Mouse (Mus musculus) cerebellum, adult (tissue): ENCODE data around the gene Dhdds.
"Not testable (repeated sequence)": the region's sequence is repeated elsewhere in the genome, so short reads cannot be mapped to it uniquely, and the experiment has no call there.

Source experiments
- ATAC-seq: cut with Nextera tagmentation; 2 replicates; pipeline ENCODE4 v1.9.2; 2017; ENCODE audit warnings: mild to moderate bottlenecking, moderate library complexity, mixed read lengths; ENCODE audit not compliant: insufficient number of reproducible peaks, low FRiP score, low TSS enrichment

Gene Dhdds

DNA sequence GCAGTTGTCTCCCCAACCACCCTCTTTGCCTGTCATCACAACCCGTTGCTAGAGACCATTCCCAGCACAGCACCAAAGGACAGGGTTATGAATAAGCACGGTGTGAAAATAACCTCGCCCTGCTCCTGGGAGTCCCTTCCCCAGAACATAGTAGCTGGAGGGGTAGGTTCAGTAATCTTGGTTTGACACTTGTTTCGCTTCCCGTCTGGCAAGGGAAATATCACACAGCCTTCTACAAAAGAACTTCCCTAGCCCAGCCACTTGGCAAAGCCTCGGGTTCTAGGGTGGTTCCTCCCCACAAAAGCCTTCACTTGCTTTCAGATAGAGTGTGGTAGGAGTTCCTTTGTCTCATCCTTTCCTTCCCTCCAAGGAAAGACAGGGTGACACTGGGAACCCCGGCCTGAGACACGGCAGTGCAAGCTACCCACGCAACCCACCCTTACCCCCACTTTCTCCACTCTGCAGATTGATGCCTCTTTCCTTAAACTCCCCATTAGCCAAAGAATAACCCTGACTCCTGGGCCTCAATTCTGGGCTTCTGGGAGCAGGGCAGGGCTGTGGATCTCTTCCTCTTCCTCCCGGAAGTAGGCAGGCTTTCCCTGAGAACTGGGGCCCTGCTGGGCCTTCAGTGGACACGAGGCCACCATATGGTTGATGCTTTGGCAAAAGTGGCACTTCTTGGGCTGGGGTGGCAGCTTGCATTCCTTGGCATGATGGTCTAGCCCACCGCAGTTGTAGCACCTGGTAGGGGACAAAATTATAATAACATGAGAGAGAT is 5.1 kb upstream of the Dhdds start:
- no peak for ATAC-seq

DNA sequence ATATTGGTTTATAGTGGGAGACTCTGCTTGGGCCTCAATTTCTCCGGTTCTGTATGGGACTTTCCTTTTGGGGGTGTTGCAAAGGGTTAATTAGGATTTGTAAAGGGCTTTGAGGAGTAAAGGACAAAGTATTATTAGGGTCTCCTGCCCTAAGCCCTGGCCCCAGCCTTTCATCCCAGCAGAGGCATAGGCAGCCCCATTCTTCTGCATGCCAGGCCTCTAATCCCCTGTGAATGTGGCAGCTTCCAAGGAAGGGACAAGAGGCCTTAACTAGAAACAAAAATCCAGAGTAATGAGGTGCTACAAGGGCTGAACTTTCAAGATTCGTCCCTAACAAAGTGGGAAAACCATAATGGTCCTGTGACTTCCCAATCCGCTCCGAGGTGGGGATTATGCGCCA is 2.2 kb upstream of the Dhdds start:
- ATAC-seq, result no peak

DNA sequence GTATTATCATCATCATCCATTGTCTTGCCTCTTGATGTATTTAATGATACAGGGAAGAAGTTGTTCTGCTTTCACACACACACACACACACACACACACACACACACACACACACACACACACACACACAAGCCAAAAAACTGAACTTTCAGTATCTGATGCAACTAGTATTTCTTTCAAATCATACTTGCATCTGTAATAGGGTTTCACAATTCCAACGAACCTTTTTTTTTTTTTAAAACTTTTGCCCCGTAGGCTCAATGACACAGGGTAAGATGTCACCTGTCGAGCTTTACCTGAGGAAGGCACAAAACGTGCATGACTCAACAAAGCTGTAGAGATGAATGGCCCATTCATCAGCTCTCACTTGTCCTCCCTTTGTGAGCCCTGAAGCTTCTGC is 1.5 kb upstream of the Dhdds start:
- no peak for ATAC-seq

DNA sequence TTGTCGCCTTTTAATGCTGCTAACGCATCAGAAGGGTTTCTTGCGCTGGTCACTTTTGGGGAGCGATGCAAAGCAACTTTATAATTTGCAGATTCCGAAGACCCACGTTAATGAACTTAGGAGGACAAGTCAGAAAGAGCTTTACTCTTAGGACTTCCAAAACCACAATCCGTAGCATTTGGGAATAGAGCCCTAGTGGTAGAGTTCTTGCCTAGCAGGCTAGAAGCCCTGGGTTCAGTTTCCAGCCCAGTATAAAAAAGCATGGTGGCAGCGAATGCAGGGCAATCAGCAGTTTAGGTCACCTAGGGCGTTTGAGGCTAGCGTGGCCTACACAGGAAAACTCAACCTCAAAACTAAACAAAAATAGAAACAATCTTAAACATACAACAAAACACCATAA is 992 bp upstream of the Dhdds start:
- ATAC-seq, result no peak

DNA sequence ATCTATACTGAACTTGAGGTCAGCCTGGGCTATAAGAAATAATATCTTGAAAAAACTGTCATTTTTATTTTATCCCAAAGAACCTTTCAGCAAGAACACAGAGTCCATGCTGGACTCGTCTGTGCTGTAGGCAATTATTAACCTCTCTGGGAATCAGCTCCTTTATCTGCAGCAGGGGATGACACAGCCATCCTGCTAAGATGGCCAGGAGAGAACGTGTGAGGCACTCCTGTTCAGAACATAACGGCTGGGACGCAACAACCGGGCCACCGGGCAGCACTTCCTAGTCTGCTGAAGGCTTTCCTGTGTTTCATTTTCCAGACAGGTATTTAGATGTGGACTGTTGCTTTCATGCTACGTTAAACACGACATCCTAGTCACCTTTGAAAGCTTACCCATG is 6.0 kb downstream of the Dhdds start:
- no peak for ATAC-seq

DNA sequence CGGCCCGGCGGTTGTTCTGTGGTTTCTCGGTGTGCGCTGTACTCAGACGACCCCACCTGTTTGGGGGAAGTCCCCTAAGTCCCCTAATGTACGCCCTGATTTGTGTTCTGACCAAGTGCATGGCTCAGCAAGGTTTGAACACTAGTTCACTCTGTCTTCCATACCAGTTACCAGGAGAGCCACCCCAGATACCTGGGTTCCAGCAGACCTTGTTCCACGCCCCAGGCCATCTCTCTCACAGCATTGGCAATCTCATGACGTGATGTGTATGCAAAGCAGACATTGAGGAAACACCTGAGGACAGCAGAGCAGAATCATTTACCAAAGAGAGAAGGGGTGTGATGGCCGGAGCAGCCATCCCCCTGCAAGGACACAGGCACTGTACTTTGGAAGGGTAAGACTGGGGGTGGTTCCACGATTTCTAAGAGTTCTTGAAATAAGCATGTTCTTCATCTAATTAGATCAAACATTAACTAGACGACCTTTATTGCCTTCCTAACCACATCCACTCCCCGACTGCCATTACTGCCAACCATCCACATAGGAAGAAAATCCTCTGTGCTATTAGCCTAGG is 9.5 kb downstream of the Dhdds start:
- no peak for ATAC-seq

DNA sequence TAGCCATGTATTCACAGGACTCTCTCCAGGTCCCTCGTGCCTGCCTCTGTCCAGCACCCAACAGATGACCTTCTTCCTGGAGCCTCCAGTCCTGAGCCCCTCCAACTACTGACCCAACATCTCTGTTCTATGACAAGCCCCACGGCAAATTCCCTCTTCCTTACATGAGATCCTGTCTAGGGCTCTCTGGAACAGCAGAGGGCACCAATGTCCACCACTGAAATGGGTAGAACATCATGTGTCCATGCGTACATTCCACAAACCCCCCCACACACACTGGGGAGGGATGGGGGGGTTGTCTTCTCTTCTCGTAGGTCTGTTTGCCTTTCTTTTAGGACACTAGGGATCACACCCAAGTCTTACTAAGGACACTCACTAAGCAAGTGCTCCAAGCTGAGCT is 10.7 kb downstream of the Dhdds start:
- no peak for ATAC-seq

DNA sequence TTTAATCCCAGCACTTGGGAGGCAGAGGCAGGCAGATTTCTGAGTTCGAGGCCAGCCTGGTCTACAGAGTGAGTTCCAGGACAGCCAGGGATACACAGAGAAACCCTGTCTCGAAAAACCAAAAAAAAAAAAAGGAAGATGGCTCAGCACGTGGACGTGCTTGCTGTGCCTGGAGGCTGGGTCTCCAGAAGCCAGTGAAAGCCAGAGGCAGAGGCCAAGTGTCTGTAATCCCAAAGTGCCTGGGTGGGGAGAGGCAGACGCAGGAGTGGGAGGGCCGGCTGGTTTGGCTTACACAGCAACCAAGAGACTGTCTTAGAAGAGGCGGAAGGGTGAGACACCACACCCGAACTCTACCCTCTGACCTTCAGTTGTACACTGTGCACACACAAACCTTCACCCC is 12.4 kb downstream of the Dhdds start:
- ATAC-seq, result not testable (repeated sequence)

DNA sequence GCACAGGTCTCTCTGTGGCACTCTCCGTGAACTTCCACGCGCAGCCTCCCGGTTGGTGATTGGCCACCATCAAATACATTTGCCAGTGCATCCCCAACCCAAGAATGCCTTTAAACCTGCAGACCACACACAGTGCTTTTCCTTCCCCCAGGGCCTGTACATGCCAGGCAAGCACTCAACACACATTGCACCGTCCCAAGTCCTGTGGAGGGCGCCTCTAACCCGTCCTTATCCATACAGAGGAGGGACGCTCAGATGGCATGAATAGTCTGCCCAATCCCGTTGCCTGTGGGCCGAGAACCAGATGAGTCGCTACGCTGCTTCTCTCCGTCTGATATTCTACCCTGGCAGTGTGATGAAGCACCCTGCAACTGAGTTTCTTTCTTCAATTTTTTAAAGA is 17.8 kb downstream of the Dhdds start:
- no peak for ATAC-seq

DNA sequence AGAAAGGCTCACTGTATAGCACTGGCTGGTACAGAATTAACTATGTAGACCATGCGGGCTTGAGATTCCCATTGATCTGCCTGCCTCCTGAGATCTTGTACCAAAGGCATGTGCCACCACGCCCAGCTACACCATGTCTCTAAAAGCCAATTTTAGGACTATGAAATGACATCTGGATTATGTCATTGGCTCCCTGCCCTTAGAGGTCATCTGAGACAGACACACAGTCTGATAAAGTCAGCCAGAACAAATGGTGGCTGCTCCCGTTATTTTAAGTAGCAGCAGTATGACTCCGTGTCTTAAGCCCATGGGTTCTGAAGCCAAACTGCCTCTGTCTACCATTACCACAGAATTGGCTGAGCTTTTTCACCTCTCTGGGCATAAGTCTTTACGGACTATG is 20.2 kb downstream of the Dhdds start:
- no peak for ATAC-seq

DNA sequence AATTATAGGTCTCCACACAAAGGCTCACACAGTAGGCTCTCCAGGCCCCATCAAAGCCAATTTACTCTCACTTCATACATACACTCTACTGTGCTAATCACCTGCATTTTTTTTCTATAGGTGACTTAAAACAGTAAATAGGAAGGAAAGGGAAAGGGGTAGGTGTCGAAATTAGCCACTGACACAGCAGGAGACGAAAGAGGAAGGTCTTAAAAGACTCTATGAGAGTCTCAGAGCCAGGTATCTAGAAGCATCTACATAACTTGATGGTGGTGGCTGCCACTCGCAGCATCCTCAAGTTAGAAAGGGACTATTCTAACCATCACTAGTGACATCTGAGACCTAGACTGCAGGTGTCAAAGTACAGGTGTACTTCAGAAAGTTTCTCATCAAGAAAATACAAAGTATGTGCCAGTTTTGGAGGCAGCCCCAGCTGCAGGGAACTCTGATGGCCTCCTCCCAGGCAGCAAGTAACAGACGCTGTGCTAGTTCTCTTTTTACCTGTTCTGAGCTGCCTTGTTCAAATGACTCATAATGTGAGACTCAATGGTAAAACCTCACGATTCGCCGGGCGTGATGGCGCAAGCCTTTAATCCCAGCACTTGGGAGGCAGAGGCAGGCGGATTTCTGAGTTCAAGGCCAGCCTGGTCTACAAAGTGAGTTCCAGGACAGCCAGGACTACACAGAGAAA is 22.6 kb downstream of the Dhdds start:
- no peak for ATAC-seq

DNA sequence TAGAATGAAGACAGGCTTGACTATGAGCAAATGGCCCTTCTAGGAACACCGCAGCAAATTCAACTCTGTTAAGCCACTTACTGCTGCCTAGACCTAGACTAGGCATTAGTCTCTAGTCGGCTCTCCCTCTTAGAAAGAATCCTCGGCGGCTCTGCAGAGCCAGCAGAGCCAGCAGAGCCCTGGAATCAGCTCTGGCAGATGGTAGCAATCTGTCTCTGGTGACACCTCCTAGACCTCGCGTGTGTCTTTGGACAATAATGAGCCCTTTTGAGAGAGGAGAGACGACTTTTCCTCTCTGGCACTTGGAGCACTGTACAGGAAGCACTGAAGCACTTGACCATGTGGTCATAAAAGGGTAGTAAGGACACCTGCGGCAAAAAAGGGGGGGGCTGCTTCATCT is 29.0 kb downstream of the Dhdds start:
- ATAC-seq, result no peak

DNA sequence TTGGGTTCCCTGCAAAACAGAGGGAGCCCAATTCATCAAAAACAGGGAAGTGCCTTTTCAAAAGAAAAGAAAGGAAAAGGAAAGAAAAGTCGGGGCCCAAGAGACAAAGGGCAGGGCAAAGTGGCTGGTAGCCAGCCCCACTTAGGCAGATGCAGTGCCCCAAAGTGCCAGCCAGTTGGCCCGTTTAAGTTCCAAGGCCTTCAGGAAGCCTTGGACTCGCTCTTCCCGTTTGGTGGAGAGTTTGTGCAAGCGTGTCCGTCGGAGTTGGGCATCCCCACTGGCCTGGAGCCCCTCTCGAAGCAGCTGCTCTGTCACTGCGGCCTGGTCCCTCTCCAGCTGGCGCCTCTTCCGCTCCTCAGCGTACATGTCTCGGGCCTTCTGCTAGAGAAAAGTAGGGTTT is 29.8 kb downstream of the Dhdds start:
- ATAC-seq, result no peak

DNA sequence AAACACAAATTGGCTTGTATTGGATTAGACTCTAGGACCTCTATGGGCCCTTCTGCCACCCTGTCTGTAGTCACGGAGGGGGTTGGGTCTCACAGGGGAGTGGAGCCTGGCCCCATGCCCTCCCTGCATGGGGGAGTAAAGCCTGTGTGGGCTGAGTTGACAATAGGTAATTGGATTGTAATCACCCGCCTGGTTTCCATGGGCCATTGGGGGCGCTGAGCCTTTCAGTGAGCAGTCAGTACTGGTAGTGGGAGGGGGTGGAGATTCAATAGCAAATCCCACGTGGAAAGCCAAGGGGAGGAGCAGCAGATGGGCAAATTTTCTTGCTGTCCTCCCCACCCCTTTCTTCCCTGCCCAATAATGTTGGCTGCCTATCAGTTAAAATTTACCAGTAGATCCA is 30.5 kb downstream of the Dhdds start:
- no peak for ATAC-seq

DNA sequence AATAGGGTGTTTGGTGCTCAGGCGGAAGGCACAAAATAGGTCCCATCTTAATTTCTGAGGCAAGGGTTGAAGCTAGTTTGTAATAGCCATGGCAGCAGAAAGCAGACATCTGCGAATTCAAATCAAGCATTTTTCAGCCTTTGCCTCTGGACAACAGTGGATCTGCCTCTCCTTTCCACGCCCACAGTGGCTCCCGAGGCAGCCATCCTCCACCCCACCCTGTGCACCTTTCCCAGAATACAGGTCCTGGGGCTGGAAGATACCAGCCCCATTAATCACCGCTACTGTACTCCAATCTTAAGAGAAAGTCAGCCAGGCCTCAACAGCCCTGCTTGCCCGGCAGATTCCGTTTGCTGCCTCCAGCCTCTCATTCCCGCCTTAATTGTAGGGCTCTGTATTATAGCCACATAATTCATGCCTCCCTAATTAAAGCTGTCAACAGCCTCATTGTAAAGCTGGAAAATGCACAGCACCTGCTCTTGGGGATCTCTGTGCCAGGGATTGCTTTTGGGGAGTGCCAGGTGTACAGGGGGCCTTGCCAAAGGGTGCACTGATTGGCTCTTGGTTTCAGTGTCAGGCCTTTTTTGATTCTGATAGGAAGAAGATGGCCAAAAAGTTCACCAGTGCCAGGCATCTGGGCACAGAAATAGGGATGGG is 31.5 kb downstream of the Dhdds start:
- no peak for ATAC-seq

DNA sequence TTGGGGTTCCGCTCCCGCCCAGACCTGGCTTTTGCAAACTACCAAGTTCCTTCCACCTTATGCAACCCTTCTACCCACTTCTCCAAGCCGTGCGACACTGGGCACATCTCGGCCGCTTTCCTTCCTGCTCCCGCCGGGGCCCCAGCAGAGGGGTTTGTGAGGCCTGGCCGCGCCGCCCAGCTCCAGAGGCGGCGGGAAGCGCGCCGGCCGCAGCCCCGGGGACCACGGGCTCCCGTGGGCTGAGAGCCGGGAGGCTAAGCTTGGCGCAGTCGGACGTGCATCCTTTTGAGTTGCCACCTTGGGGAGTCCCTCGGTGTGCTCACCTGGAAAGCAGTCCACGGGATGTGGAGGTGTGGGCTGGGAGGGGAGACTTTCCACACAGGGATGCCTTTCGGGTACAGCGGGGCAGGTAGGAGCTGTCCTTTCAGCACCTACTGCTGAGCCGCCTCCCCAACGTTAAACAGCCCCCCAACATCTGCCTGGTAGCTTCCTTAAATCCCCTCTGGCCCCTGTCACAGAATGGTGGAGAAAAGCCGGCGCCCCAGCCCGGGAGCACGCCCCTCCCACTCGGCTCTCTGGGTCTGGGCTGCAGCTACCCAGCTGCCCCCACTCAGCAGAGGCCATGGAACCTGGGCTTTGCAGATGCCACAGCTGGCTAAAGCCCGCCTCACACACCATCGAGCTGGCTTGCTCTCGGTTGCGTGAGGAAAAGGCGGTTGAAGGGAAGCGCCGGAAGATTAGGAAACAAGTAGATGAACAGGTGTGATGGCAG is 32.4 kb downstream of the Dhdds start, which contains the start of gene Hmgn2:
Gene Hmgn2 (minus strand): TSS at position 501 of the 772 bp plus-strand sequence.
- peak; percentile 23 for ATAC-seq

DNA sequence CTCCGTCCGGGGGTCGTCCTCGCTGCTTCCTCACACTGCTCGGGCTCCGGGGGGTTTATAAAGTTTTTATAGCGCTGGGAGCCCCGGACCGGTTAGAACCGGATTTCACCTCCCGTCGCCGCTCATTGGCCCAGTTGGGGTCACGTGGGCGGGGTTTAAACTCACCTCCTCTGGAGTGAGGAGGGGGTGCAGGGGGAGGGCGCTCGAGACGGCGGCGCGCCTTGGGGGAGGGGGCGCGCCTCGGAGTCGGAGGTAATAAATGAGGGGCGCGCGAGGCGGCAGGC is 32.9 kb downstream of the Dhdds start:
- ATAC-seq, result peak; percentile 51; the same call in 1 of the 2 replicates

DNA sequence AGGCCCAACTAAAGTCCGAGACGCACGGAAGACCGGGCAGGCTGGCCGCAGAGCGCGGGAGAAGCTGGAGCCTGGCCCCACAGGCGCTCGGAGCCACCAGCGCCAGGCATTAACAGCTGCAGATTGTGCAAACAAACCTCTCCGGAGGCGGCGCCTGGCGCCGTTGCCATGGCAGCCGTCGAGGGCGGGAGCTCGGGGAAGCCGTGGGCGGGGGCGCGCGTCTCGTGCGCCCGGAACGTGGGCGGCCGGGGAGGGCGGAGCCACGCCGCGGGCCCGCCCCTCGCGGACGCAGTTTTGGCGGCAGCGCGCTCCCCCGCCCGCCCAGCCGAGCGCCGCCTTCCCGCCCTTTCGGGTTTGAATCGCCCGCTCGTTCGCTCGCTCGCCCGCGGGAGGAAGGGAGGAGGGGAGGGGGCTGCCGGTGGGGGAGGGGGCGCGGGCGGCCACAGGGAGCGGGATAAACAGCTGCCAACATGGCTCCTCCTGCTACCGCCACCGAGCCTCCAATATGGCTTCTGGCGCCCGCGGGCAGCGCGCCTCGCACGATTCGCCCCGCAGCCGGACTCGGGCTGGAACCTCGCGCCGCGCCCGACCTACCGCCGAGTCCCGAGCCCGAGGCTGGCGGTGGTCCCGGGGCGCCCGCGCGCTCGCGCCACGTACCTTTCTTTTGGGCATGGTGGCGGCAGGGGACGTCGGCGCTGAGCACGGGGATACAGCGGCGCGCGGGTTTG is 33.4 kb downstream of the Dhdds start:
- ATAC-seq, result peak; percentile 62

DNA sequence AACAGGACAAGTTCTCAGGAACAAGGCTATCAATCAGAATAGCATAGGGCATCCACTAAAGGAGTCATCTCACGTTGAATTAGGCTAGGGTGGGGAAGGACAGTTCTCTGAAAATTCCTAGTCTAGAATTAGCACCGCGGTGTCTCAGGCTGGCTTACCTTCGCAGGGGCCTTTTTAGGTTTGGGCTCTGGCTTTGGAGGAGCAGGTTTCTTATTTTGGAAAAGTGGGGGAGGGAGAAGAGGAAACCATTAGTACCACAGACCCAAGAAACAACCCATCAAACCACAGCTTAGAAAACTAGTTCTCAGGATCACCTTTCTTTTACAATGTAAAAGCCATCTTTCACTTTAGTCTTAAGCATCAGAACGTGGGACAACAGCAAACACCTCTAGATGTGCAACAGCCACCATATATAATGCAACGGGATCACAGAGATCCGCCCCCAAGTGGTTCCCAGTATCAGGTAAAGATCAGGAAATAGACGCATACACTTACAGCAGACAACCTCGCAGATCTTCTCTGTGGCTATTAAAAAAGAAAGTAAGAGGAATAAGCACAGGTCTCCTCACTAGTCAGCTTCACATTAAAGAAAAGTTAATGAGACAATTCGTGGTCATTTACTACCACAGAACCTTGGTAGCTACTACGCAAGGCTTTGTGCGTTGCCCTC is 34.3 kb downstream of the Dhdds start:
- ATAC-seq, result no peak
